ENCODE assay signal across 11 mouse cellular contexts in the genomic region with DNA sequence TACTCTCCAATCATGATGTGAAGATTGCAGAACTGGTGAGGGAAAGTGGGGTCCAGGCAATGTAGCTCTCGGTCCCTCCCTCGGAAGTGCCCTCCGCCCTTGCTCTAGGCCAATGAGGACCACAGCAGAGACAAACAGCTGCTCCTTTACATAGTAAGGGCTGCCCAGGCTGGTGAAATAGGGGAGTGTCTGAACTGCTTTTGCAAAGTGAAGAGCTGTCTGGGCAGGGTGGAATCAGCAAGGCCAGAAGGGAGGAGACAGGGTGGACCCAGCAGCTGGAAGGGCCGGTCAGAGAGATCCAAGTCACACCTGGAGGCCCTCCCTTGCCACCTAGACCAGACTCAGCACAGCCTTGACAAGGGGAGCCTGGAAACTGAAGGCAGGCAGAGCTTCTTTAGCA. TPM values are rescaled to one million over a fixed set of nuclear protein-coding genes. Genes with fewer than 3 reads are reported as not detected.
DNase-seq lines count a peak whose midpoint lies in the region; ATAC-seq and TF ChIP-seq lines count a peak whose summit lies in the region.
"Had no signal": no experiment of that assay in that cellular context is flagged by ENCODE, and none has a peak within 500 bp of the region (broad histone marks: within the 10 kb centered on the region; RNA-seq: fewer than 3 reads in every experiment).

No protein-coding gene starts in this region.

- 0 out of 2 replicates have a peak, but pooled peaks have one; percentile 21 for TF ChIP-seq POLR2A in lung, adult 2 months (IDR thresholded peaks at IDR 0.05; ENCODE audit: borderline replicate concordance, extremely low read depth, low read depth, low read length)
- TF ChIP-seq POLR2A in cerebellum, adult 2 months (IDR thresholded peaks at IDR 0.05; ENCODE audit: borderline replicate concordance, insufficient read depth, low read length): no peak

- ATAC-seq in neural tube, embryonic 13.5 days (ENCODE audit: low read depth): no peak
- no peak for ATAC-seq in megakaryocyte, adult 5-6 weeks (ENCODE audit: poor library complexity, severe bottlenecking)
- no peak for ATAC-seq in inflammation-experienced regulatory T-cells, adult 6 months
- ATAC-seq: forebrain, embryonic 15.5 days had no signal

- DNase-seq in heart, embryonic 10.5 days (ENCODE audit: low spot score): peak; percentile 90
- no peak for DNase-seq in heart, adult 9 months (ENCODE audit: low spot score in 2 of 2)
- DNase-seq in neural tube, embryonic 10.5 days (ENCODE audit: extremely low spot score, low spot score): no peak
- no peak for DNase-seq in lung, adult 2 months
- DNase-seq in cerebellum, adult 2 months: no peak
- DNase-seq: B cell, adult 2 months had no signal

- TF ChIP-seq CTCF in lung, adult 2 months (IDR thresholded peaks at IDR 0.05; ENCODE audit: insufficient read depth, low read length): no peak
- TF ChIP-seq CTCF in cerebellum, adult 2 months (IDR thresholded peaks at IDR 0.05; ENCODE audit: borderline replicate concordance, insufficient read depth, low read depth, low read length): no peak

- H3K4me1 ChIP-seq in heart, embryonic 10.5 days: peaks cover 31% of the 10 kb centered on the region
- peaks cover 34% of the 10 kb centered on the region for H3K4me1 ChIP-seq in neural tube, embryonic 13.5 days (replicated peaks)
- peaks cover 29% of the 10 kb centered on the region for H3K4me1 ChIP-seq in lung, adult 2 months (ENCODE audit: control insufficient read depth, insufficient read depth, low read length)
- peaks cover 30% of the 10 kb centered on the region for H3K4me1 ChIP-seq in cerebellum, adult 2 months (ENCODE audit: control insufficient read depth, insufficient read depth, low read length)
- H3K4me1 ChIP-seq: forebrain, embryonic 15.5 days had no signal

- 0 out of 2 replicates have a peak overlapping the region, but pooled peaks have one; percentile 31 for H3K9ac ChIP-seq in neural tube, embryonic 13.5 days
- H3K9ac ChIP-seq: forebrain, embryonic 15.5 days; limb, embryonic 12.5 days had no signal

- no peaks in the 10 kb centered on the region for H3K9me3 ChIP-seq in heart, embryonic 10.5 days
- H3K9me3 ChIP-seq in neural tube, embryonic 13.5 days: no peaks in the 10 kb centered on the region
- H3K9me3 ChIP-seq: forebrain, embryonic 15.5 days; limb, embryonic 12.5 days had no signal

- H3K4me3 ChIP-seq in heart, embryonic 10.5 days: no peak overlapping the region
- H3K4me3 ChIP-seq in neural tube, embryonic 13.5 days: no peak overlapping the region
- H3K4me3 ChIP-seq in lung, adult 2 months (replicated peaks; ENCODE audit: extremely low read depth, low read depth, low read length): no peak overlapping the region
- H3K4me3 ChIP-seq in cerebellum, adult 2 months (replicated peaks; ENCODE audit: insufficient read depth, low read depth, low read length): no peak overlapping the region
- H3K4me3 ChIP-seq: forebrain, embryonic 15.5 days; limb, embryonic 12.5 days had no signal

- peak overlapping the region; percentile 77 for H3K27ac ChIP-seq in heart, embryonic 10.5 days
- no peak overlapping the region for H3K27ac ChIP-seq in neural tube, embryonic 13.5 days (replicated peaks)
- H3K27ac ChIP-seq in cerebellum, adult 2 months (ENCODE audit: insufficient read depth, low read length): no peak overlapping the region
- H3K27ac ChIP-seq: forebrain, embryonic 15.5 days; limb, embryonic 12.5 days had no signal

- no peaks in the 10 kb centered on the region for H3K27me3 ChIP-seq in heart, embryonic 10.5 days (ENCODE audit: insufficient read depth, poor library complexity, severe bottlenecking)
- H3K27me3 ChIP-seq in neural tube, embryonic 13.5 days: no peaks in the 10 kb centered on the region
- H3K27me3 ChIP-seq in cerebellum, adult 2 months (ENCODE audit: control insufficient read depth, insufficient read depth, low read length): no peaks in the 10 kb centered on the region
- H3K27me3 ChIP-seq: forebrain, embryonic 15.5 days; limb, embryonic 12.5 days had no signal

- no peaks in the 10 kb centered on the region for H3K36me3 ChIP-seq in heart, embryonic 10.5 days
- no peaks in the 10 kb centered on the region for H3K36me3 ChIP-seq in neural tube, embryonic 13.5 days
- H3K36me3 ChIP-seq: forebrain, embryonic 15.5 days; limb, embryonic 12.5 days had no signal

- WGBS in heart, embryonic 10.5 days: 67% methylated on average over 4 of the region's 4 CpGs
- WGBS in neural tube, embryonic 13.5 days: 73% methylated on average over 4 of the region's 4 CpGs
- WGBS in lung, adult 2 months: 55% methylated on average over 4 of the region's 4 CpGs
- 73% methylated on average over 4 of the region's 4 CpGs for WGBS in cerebellum, adult 2 months

- no peak overlapping the region for H3K4me2 ChIP-seq in neural tube, embryonic 13.5 days
- H3K4me2 ChIP-seq: forebrain, embryonic 15.5 days; limb, embryonic 12.5 days had no signal

RNA-seq across cellular contexts. Expression of a gene that starts 34.9 kb away (rescaled TPM):
- 52.4 and 54.9 TPM in 2 replicates for polyA plus RNA-seq in heart, embryonic 10.5 days (2016; fragmentation: Nextera tagmentation; extraction: Ambion mirVana)
- polyA plus RNA-seq in neural tube, embryonic 13.5 days (2015; fragmentation: Nextera tagmentation; extraction: Ambion mirVana): 51.3 and 52.8 TPM in 2 replicates
- polyA plus RNA-seq in lung, adult 2 months (2012; rRNA removed): 40.6 and 54.0 TPM in 2 replicates
- 67.5 and 73.4 TPM in 2 replicates for polyA plus RNA-seq in cerebellum, adult 2 months (2012; rRNA removed)
- 25.5 and 34.4 TPM in 2 replicates for total RNA-seq in megakaryocyte, adult 5-6 weeks (2015)
- total RNA-seq in megakaryocyte, adult 5-6 weeks (2017): 29.7 and 31.7 TPM in 2 replicates
- 10 to 100 TPM; 61.4 to 67.5 (median 65.3) TPM for polyA plus RNA-seq in inflammation-experienced regulatory T-cells, adult 6 months (2017; shearing (Covaris generic))
